ENCODE assay signal across 12 mouse cellular contexts in the genomic region with DNA sequence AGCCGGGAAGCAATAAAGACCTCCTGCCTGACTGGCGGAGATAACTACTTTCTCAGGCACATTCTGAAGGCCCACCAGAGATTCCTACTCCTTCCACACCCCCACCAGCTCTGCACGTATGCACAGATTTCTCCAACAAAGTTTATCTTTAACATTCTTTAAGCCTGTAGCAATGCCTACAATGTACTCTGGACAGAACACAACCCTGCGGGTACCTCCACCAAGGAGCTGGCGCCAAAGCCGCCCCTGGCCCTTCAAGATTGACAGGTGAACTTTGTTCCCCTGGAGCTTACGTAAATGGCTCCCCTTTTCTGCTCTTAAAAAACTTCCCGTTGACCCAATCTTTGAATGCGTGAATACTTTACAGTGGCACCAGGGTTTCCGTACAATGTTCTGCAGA. TPM values are rescaled to one million over a fixed set of nuclear protein-coding genes. Genes with fewer than 3 reads are reported as not detected.
DNase-seq lines count a peak whose midpoint lies in the region; ATAC-seq and TF ChIP-seq lines count a peak whose summit lies in the region.
"Had no signal": no experiment of that assay in that cellular context is flagged by ENCODE, and none has a peak within 500 bp of the region (broad histone marks: within the 10 kb centered on the region; RNA-seq: fewer than 3 reads in every experiment).

No protein-coding gene starts in this region.

- no peaks in the 10 kb centered on the region for H3K9me3 ChIP-seq in hindbrain, embryonic 12.5 days (replicated peaks)
- H3K9me3 ChIP-seq in hindbrain, postnatal 0 days (ENCODE audit: low read length) = no peaks in the 10 kb centered on the region
- no peaks in the 10 kb centered on the region for H3K9me3 ChIP-seq in G1E (replicated peaks)
- H3K9me3 ChIP-seq in embryonic facial prominence, embryonic 10.5 days = no peaks in the 10 kb centered on the region
- H3K9me3 ChIP-seq in limb, embryonic 10.5 days (replicated peaks) = no peaks in the 10 kb centered on the region
- H3K9me3 ChIP-seq: neural tube, embryonic 15.5 days had no signal

- H3K4me1 ChIP-seq in hindbrain, embryonic 12.5 days = peaks cover 40% of the 10 kb centered on the region
- H3K4me1 ChIP-seq in hindbrain, postnatal 0 days (ENCODE audit: insufficient read depth, low read length) = peaks cover 10% of the 10 kb centered on the region
- peaks cover 55% of the 10 kb centered on the region for H3K4me1 ChIP-seq in G1E (ENCODE audit: insufficient read depth, low read depth, low read length)
- peaks cover 73% of the 10 kb centered on the region for H3K4me1 ChIP-seq in embryonic facial prominence, embryonic 10.5 days
- peaks cover 67% of the 10 kb centered on the region for H3K4me1 ChIP-seq in limb, embryonic 10.5 days

- no peak overlapping the region for H3K4me2 ChIP-seq in hindbrain, embryonic 12.5 days (replicated peaks)
- H3K4me2 ChIP-seq in hindbrain, postnatal 0 days (ENCODE audit: low read depth, low read length) = no peak overlapping the region
- H3K4me2 ChIP-seq: neural tube, embryonic 15.5 days had no signal

- no peaks in the 10 kb centered on the region for H3K27me3 ChIP-seq in hindbrain, embryonic 12.5 days
- H3K27me3 ChIP-seq in hindbrain, postnatal 0 days (ENCODE audit: insufficient read depth, low read length) = no peaks in the 10 kb centered on the region
- peaks cover 60% of the 10 kb centered on the region for H3K27me3 ChIP-seq in G1E (ENCODE audit: insufficient read depth, low read length)
- H3K27me3 ChIP-seq in embryonic facial prominence, embryonic 10.5 days (replicated peaks; ENCODE audit: low read depth, poor library complexity, severe bottlenecking) = no peaks in the 10 kb centered on the region
- H3K27me3 ChIP-seq in limb, embryonic 10.5 days (ENCODE audit: low read depth, poor library complexity, severe bottlenecking) = no peaks in the 10 kb centered on the region

- no peak for ATAC-seq in hindbrain, embryonic 12.5 days (ENCODE audit: low FRiP score)
- no peak for ATAC-seq in hindbrain, postnatal 0 days
- 0 out of 2 replicates have a peak, but pooled peaks have one; percentile 24 for ATAC-seq in G1E (ENCODE audit: extremely low read depth, insufficient number of reproducible peaks, low FRiP score, poor library complexity, severe bottlenecking)
- ATAC-seq: forebrain, embryonic 14.5 days had no signal

- TF ChIP-seq CTCF in hindbrain, postnatal 0 days (IDR thresholded peaks at IDR 0.05; ENCODE audit: low read depth) = no peak
- TF ChIP-seq CTCF in G1E (IDR thresholded peaks at IDR 0.05; ENCODE audit: low read depth, low read length) = no peak

- WGBS in hindbrain, embryonic 12.5 days = 57% methylated on average over 10 of the region's 10 CpGs
- WGBS in hindbrain, postnatal 0 days = 59% methylated on average over 10 of the region's 10 CpGs
- 73% methylated on average over 10 of the region's 10 CpGs for WGBS in embryonic facial prominence, embryonic 10.5 days
- 76% methylated on average over 10 of the region's 10 CpGs for WGBS in limb, embryonic 10.5 days

- H3K4me3 ChIP-seq in hindbrain, embryonic 12.5 days = no peak overlapping the region
- H3K4me3 ChIP-seq in hindbrain, postnatal 0 days (ENCODE audit: low read length) = no peak overlapping the region
- H3K4me3 ChIP-seq in G1E (ENCODE audit: low read depth, low read length) = no peak overlapping the region
- no peak overlapping the region for H3K4me3 ChIP-seq in embryonic facial prominence, embryonic 10.5 days
- H3K4me3 ChIP-seq in limb, embryonic 10.5 days = no peak overlapping the region
- H3K4me3 ChIP-seq: neural tube, embryonic 15.5 days had no signal

- H3K36me3 ChIP-seq in hindbrain, embryonic 12.5 days = no peaks in the 10 kb centered on the region
- no peaks in the 10 kb centered on the region for H3K36me3 ChIP-seq in hindbrain, postnatal 0 days (ENCODE audit: insufficient read depth, low read length)
- H3K36me3 ChIP-seq in G1E (replicated peaks) = peaks cover 3% of the 10 kb centered on the region
- H3K36me3 ChIP-seq in embryonic facial prominence, embryonic 10.5 days (replicated peaks) = no peaks in the 10 kb centered on the region
- no peaks in the 10 kb centered on the region for H3K36me3 ChIP-seq in limb, embryonic 10.5 days
- H3K36me3 ChIP-seq: neural tube, embryonic 15.5 days had no signal

- H3K9ac ChIP-seq in hindbrain, embryonic 12.5 days = no peak overlapping the region
- H3K9ac ChIP-seq in hindbrain, postnatal 0 days (replicated peaks; ENCODE audit: low read length) = no peak overlapping the region
- H3K9ac ChIP-seq: neural tube, embryonic 15.5 days had no signal

- peak overlapping the region; percentile 23; the same call in 1 of the 2 replicates for H3K27ac ChIP-seq in hindbrain, embryonic 12.5 days
- H3K27ac ChIP-seq in hindbrain, postnatal 0 days = no peak overlapping the region
- H3K27ac ChIP-seq in embryonic facial prominence, embryonic 10.5 days (replicated peaks) = peak overlapping the region; percentile 14; the same call in 1 of the 2 replicates
- peak overlapping the region; percentile 43; the same call in 1 of the 2 replicates for H3K27ac ChIP-seq in limb, embryonic 10.5 days
- H3K27ac ChIP-seq: neural tube, embryonic 15.5 days had no signal

- DNase-seq in hindbrain, postnatal 0 days (ENCODE audit: low spot score) = no peak
- DNase-seq in G1E (ENCODE audit: low spot score) = no peak
- no peak for DNase-seq in embryonic facial prominence, embryonic 10.5 days (ENCODE audit: low spot score)
- no peak for DNase-seq in limb, embryonic 10.5 days (ENCODE audit: low spot score)
- DNase-seq in thymus, postnatal 14 days = no peak
- no peak for DNase-seq in spleen, adult 12 weeks (ENCODE audit: low spot score)
- DNase-seq: cerebellum, postnatal 10 days; thymus, postnatal 4 days had no signal

RNA-seq across cellular contexts. Expression of gene Mrpl23, which starts 3.1 kb away (rescaled TPM):
- 8.4 and 13.4 TPM in 2 replicates for polyA plus RNA-seq in hindbrain, embryonic 12.5 days (2016; fragmentation: Nextera tagmentation; extraction: Ambion mirVana)
- 64.0 and 69.3 TPM in 2 replicates for total RNA-seq in hindbrain, postnatal 0 days (2014; rRNA removed)
- 17.4 and 25.5 TPM in 2 replicates for polyA plus RNA-seq in hindbrain, postnatal 0 days (2015; fragmentation: Nextera tagmentation; extraction: Ambion mirVana)
- total RNA-seq in G1E (2014; fragmentation: Nextera tagmentation) (33.1 and 49.2 TPM in 2 replicates), G1E (2017) (44.4 and 54.4 TPM in 2 replicates)
- polyA plus RNA-seq in G1E (2012) = 21.5 and 30.3 TPM in 2 replicates
- 18.1 and 22.4 TPM in 2 replicates for polyA plus RNA-seq in embryonic facial prominence, embryonic 10.5 days (2016; fragmentation: Nextera tagmentation; extraction: Ambion mirVana)
- 25.9 and 33.7 TPM in 2 replicates for polyA plus RNA-seq in limb, embryonic 10.5 days (2016; fragmentation: Nextera tagmentation; extraction: Ambion mirVana)

RNA-seq across cellular contexts. Expression of gene Tnnt3, which starts 30.7 kb away (rescaled TPM):
- polyA plus RNA-seq in hindbrain, embryonic 12.5 days (2016; fragmentation: Nextera tagmentation; extraction: Ambion mirVana) = 1.8 and 5.8 TPM in 2 replicates
- 1.3 and 4.7 TPM in 2 replicates for total RNA-seq in hindbrain, postnatal 0 days (2014; rRNA removed)
- polyA plus RNA-seq in hindbrain, postnatal 0 days (2015; fragmentation: Nextera tagmentation; extraction: Ambion mirVana) = 3.1 and 3.9 TPM in 2 replicates
- not detected in 2 replicates for total RNA-seq in G1E (2014; fragmentation: Nextera tagmentation)
- total RNA-seq in G1E (2017) = not detected in 2 replicates
- polyA plus RNA-seq in G1E (2012) = not detected in 2 replicates
- 1.4 and 1.6 TPM in 2 replicates for polyA plus RNA-seq in embryonic facial prominence, embryonic 10.5 days (2016; fragmentation: Nextera tagmentation; extraction: Ambion mirVana)
- 1.6 and 1.7 TPM in 2 replicates for polyA plus RNA-seq in limb, embryonic 10.5 days (2016; fragmentation: Nextera tagmentation; extraction: Ambion mirVana)
- total RNA-seq: megakaryocyte-erythroid progenitor cell, adult 5-6 weeks had no signal
